ENCODE assay signal across 7 mouse cellular contexts in the genomic region with DNA sequence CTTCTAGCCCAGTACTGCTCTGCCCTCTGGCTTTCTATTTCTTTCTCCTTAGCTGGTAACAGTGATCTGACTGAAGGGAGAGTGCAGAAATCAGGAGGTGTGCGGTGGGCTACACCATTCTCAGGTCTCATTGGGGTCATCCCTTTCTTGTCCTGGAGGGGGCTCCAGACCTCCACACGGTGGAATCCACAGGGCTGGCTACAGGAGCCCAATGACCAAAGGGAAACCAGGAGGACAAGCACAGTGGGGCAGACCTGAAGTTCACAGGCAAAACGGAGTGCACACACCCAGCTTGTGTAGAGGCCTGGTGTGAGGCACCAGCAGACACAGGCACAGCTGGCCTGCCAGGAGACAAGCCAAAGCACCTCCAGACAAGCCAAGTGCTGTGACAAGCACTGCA. TPM values are rescaled to one million over a fixed set of nuclear protein-coding genes. Genes with fewer than 3 reads are reported as not detected.
DNase-seq lines count a peak whose midpoint lies in the region; ATAC-seq lines count a peak whose summit lies in the region.

No protein-coding gene starts in this region.

- H3K4me3 ChIP-seq in embryonic facial prominence, embryonic 12.5 days, result no peak overlapping the region
- no peak overlapping the region for H3K4me3 ChIP-seq in heart, embryonic 12.5 days
- no peak overlapping the region for H3K4me3 ChIP-seq in kidney, embryonic 14.5 days (ENCODE audit: low read length)

- H3K36me3 ChIP-seq in embryonic facial prominence, embryonic 12.5 days, result peaks cover 49% of the 10 kb centered on the region
- H3K36me3 ChIP-seq in heart, embryonic 12.5 days, result peaks cover 78% of the 10 kb centered on the region
- peaks cover 63% of the 10 kb centered on the region for H3K36me3 ChIP-seq in kidney, embryonic 14.5 days (ENCODE audit: control insufficient read depth, insufficient read depth, low read length)

- no peak overlapping the region for H3K27ac ChIP-seq in embryonic facial prominence, embryonic 12.5 days
- no peak overlapping the region for H3K27ac ChIP-seq in heart, embryonic 12.5 days (ENCODE audit: poor library complexity, severe bottlenecking)
- no peak overlapping the region for H3K27ac ChIP-seq in kidney, embryonic 14.5 days (ENCODE audit: low read depth, low read length)

- peak; percentile 42 for DNase-seq in ES-CJ7 (ENCODE audit: low read depth, low spot score)
- DNase-seq in adrenal gland, postnatal 10 days, result peak; percentile 77
- peak; percentile 70 for DNase-seq in lung, postnatal 14 days
- peak; percentile 39 for DNase-seq in skeletal muscle tissue, adult 2 months (ENCODE audit: low read depth, low spot score)

- H3K4me1 ChIP-seq in embryonic facial prominence, embryonic 12.5 days, result no peaks in the 10 kb centered on the region
- peaks cover 28% of the 10 kb centered on the region for H3K4me1 ChIP-seq in heart, embryonic 12.5 days (replicated peaks)
- H3K4me1 ChIP-seq in kidney, embryonic 14.5 days (ENCODE audit: control insufficient read depth, insufficient read depth, low read length), result no peaks in the 10 kb centered on the region

- H3K4me2 ChIP-seq in embryonic facial prominence, embryonic 12.5 days (replicated peaks), result no peak overlapping the region
- no peak overlapping the region for H3K4me2 ChIP-seq in heart, embryonic 12.5 days
- H3K4me2 ChIP-seq in kidney, embryonic 14.5 days (replicated peaks; ENCODE audit: low read depth, low read length), result no peak overlapping the region

- no peaks in the 10 kb centered on the region for H3K9me3 ChIP-seq in embryonic facial prominence, embryonic 12.5 days
- H3K9me3 ChIP-seq in heart, embryonic 12.5 days (replicated peaks), result no peaks in the 10 kb centered on the region
- no peaks in the 10 kb centered on the region for H3K9me3 ChIP-seq in kidney, embryonic 14.5 days (ENCODE audit: control insufficient read depth, low read length)

- H3K9ac ChIP-seq in embryonic facial prominence, embryonic 12.5 days, result no peak overlapping the region
- H3K9ac ChIP-seq in heart, embryonic 12.5 days, result no peak overlapping the region
- no peak overlapping the region for H3K9ac ChIP-seq in kidney, embryonic 14.5 days (ENCODE audit: low read depth, low read length)

- ATAC-seq in embryonic facial prominence, embryonic 12.5 days (ENCODE audit: insufficient number of reproducible peaks, insufficient read depth, low FRiP score, low TSS enrichment), result peak; percentile 65; the same call in 1 of the 2 replicates
- peak; percentile 70 for ATAC-seq in heart, embryonic 12.5 days (ENCODE audit: insufficient number of reproducible peaks, low FRiP score)
- ATAC-seq in kidney, embryonic 14.5 days (ENCODE audit: low FRiP score, low TSS enrichment), result peak; percentile 78; the same call in 1 of the 2 replicates

- H3K27me3 ChIP-seq in embryonic facial prominence, embryonic 12.5 days, result no peaks in the 10 kb centered on the region
- H3K27me3 ChIP-seq in heart, embryonic 12.5 days (replicated peaks), result no peaks in the 10 kb centered on the region
- no peaks in the 10 kb centered on the region for H3K27me3 ChIP-seq in kidney, embryonic 14.5 days (ENCODE audit: control insufficient read depth, insufficient read depth, low read length)

- 10% methylated on average over 3 of the region's 3 CpGs for WGBS in embryonic facial prominence, embryonic 12.5 days
- 16% methylated on average over 3 of the region's 3 CpGs for WGBS in heart, embryonic 12.5 days
- 16% methylated on average over 3 of the region's 3 CpGs for WGBS in kidney, embryonic 14.5 days

RNA-seq across cellular contexts. Expression of a gene that starts 9.4 kb away (rescaled TPM):
- total RNA-seq in adrenal gland, postnatal 10 days (2021), result 100 to 1,000 TPM; 227 to 237 TPM
- 127 and 129 TPM in 2 replicates for polyA plus RNA-seq in embryonic facial prominence, embryonic 12.5 days (2016; fragmentation: Nextera tagmentation; extraction: Ambion mirVana)
- polyA plus RNA-seq in heart, embryonic 12.5 days (2016; fragmentation: Nextera tagmentation; extraction: Ambion mirVana), result 80.5 and 83.4 TPM in 2 replicates
- 165 and 201 TPM in 2 replicates for polyA plus RNA-seq in kidney, embryonic 14.5 days (2014; fragmentation: Nextera tagmentation; extraction: Ambion mirVana)

RNA-seq across cellular contexts. Expression of a gene that starts 20.4 kb away (rescaled TPM):
- under 1 TPM; 0.48 to 0.85 TPM for total RNA-seq in adrenal gland, postnatal 10 days (2021)
- polyA plus RNA-seq in embryonic facial prominence, embryonic 12.5 days (2016; fragmentation: Nextera tagmentation; extraction: Ambion mirVana), result 0.57 and 0.75 TPM in 2 replicates
- polyA plus RNA-seq in heart, embryonic 12.5 days (2016; fragmentation: Nextera tagmentation; extraction: Ambion mirVana), result 0.03 TPM in 1 of 2 replicates, not detected in the other
- polyA plus RNA-seq in kidney, embryonic 14.5 days (2014; fragmentation: Nextera tagmentation; extraction: Ambion mirVana), result 0.04 TPM in 1 of 2 replicates, not detected in the other
